Mouse (Mus musculus): ENCODE data around the gene Btbd17. TPM values are rescaled to one million over a fixed set of nuclear protein-coding genes. Genes with fewer than 3 reads are reported as not detected.

The Btbd17 gene
- total RNA-seq, 2 experiments from 2014 or later = not detected

DNA sequence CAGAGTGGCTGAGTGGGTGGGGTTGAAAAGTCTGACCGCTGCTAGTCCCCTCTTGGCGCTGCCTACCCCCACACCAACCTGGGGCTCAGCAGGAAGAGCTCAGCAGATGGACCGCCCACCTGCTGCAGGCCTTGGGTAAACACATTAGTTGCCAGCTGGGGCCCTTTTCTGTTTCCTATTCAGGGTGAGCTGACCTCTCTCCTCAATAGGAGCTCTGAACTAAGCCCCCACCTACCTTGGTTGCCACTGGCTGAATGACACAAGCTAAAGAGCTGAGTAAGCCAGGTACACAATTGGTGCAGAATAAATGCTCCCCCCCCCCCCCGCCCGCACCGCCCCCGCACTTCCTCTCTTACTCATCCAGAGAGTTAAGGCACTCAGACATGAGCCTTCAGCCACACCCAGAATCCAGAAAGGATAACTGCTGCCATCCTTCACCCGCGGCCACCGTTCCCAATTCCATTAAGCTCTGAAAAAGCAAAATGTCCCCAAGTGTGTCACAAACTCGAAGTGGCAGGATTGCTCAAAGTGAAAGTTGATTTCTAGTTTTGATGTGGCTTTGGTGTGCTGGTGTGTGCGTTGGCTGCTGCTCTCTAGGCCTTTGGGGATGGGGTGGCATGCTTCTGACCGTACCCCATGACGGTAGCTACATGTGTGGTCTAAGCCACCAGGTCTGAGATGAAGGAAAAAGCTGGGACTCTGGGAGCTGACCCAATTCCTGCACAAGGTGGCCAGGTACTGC, 12.1 kb upstream of the Btbd17 start:
- intact Hi-C loops (cut with DNase I) = no loop called here
- no peak for DNase-seq (ENCODE audit: low spot score)

DNA sequence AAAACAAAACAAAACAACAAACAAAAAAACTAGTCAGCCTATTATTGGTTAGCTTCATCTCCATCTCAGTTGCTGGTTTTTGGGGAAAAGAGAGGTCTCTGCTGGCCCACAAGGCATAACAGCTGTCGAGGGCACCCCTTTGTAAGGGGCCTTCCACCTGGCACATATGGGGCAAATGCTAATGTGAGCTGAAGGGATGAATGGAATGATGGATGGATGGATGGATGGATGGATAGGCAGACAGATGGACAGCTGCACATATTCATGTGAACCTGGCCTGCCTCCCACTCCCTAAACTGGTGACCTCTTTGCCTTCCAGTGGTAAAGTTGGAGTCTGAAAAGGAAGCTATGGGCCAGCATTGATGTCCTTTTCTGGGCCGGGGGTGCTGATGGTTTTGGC, 11.3 kb upstream of the Btbd17 start:
- intact Hi-C loops (cut with DNase I) = no loop called here
- no peak for DNase-seq (ENCODE audit: low spot score)

DNA sequence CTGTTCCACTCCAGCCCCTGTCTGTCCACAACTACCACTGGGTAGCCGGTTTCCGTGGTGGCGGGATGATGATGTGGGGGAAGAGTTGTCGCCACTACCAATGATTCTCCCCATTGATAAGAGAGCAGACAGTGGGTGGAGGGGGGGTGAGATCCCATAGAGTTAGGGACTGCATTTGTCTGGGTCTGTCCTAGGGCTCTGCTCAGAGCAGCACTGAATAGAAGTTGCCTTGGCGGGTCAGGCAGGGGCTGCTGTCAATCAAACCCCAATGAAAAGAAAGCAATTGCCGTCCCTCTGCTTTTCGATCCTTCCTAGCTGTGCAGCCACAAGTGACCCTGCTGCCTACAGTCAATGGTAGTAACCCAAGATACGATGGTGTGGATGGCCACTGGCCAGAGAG, 8.2 kb upstream of the Btbd17 start:
- intact Hi-C loops (cut with DNase I) = no loop called here

DNA sequence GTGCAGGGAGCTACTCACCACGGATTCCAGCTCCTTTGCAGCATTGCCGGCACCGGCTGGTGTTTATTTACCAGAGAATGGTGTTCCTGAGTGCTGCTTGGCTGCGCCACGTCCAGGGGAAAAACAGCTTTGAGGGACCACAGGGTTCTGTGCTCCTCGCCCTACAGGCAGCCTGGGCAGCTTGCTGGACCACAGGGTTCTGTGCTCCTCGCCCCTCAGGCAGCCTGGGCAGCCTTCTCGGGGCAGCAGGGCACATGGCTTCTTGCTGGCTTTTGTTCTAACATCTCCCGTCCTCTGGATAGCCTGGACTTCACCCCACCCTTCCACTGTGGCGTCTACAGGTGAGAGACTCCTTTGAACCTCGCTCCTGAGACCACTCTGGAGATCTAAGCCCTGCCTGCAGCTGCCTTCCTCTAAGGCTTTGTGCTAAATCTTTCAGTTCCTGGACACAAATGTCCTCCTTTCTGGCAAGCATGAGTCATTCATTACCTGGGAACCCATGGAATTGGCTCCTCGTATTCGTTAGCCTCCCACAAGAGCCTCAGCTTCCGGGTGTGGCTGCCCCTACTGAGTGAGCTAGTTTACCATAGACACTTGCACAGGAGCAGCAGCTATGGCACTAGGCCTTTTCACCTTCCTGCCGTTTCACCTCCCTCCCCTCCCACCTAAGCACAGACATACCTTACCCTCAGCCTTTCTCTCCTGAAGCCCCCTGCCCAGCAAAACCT, 7.0 kb upstream of the Btbd17 start:
- DNase-seq (ENCODE audit: low spot score) = no peak
- intact Hi-C loops (cut with DNase I) = no loop called here

More for the DNA sequence above, 8.2 kb upstream of the Btbd17 start:
- no peak for DNase-seq (ENCODE audit: low spot score)

DNA sequence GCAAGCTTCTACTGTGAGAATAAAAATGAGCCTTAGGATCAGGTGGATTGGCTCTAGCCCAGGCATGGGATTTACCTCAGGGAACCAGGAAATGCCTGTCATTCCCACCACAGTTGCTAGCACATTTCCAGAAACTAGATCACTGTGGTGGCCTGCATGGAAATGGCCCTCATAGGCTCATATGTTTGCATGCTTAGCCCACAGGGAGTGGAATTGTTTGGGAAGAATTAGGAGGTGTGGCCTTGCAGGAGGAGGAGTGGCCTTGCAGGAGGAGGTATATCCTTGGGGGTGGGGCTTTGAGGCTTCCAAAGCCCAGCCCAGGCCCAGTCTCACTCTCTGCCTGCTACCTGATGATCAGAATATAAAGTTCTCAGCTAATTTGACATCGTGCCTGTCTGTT, 6.2 kb upstream of the Btbd17 start:
- DNase-seq (ENCODE audit: low spot score) = no peak

DNA sequence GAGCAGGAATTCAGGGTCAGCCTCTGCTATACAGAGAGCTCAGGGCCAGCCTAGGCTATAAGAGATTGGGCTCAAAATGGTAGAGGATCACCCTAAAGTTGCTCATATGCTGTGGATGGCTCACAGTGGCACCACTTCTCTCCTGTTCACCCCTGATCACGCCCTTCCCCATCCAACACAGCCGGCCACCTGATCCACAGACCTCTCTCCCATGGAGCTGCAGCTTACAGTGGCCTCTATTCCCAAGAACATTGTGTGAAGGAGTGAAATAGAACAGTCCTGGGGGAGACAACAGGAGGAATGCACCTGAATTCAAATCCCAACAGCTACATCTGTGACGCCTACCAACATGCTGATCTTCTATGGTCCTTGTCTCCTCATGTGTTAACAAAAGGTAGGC, 2.9 kb upstream of the Btbd17 start, which contains the start of gene Gpr142:
TSS of gene Gpr142 (plus strand) at position 301 of the 400 bp plus-strand sequence.
- no peak for DNase-seq (ENCODE audit: low spot score)
- intact Hi-C loops (cut with DNase I) = no loop called here

More for the DNA sequence above, 6.2 kb upstream of the Btbd17 start:
- intact Hi-C loops (cut with DNase I) = no loop called here

DNA sequence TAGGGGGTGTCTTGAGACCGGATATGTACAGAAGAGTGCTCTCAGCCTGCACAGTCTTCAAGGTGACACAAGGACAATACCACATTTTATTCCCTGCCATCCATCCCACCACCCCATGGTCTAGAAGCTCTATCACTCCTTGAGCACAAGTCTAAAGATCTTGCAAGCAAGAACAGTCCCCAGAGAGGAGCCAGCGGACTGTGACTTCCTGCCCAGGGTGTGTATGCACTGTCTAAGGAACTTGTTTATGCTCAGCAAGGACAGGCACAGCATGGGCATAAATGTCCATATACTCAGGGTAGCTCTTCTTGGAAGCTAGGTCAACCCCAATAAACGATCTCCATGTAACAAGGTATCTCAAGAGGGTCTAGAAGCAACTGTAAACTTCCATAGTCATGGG, 2.2 kb upstream of the Btbd17 start:
- intact Hi-C loops (cut with DNase I) = no loop called here
- DNase-seq (ENCODE audit: low spot score) = no peak

DNA sequence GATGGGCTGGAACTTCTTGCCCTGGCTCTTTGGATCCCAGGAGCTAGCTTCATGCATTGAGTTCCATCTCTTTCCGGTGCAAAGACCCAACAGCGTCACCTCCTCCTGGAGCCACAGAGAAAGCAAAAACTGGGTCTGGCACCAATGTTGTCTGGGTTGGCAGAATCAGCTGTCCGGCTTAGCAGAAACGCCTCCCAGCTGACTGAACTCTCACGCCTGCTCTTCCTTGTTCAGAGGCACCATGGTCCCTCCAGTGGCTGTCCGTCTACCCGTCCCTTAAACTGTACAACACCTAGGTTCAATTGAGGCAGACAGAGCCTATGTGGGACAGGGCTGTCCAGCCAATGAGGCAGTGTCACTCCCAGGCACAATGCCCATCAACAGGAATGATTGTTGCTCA, 1.4 kb upstream of the Btbd17 start:
- intact Hi-C loops (cut with DNase I) = no loop called here
- DNase-seq (ENCODE audit: low spot score) = no peak

DNA sequence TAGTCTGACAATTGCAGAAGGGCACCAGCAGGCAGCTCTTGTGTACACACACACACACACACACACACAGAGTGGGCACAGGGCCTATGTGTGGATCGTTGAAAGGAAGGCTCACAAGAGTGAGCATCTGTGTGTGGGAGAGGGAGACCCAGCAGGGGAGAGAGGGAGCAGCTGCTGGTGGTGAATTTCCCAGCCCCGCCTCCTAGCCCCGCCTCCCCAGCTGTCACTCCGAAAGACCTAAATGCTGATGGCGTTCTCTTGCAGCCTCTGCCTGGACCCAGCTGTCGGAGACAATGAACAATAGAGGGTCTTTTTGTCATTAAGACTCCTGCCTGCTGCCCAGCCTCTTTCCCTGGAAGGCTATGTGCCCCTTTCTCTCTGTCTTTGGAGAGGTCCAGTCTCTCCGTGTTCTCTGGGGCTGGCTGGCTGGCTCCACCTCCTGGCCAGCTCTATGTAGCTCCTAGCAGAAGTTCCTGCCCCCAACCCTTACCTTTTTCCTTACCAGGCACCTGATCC, 456 bp downstream of the Btbd17 start:
- intact Hi-C loops (cut with DNase I) = no loop called here
- no peak for DNase-seq (ENCODE audit: low spot score)

DNA sequence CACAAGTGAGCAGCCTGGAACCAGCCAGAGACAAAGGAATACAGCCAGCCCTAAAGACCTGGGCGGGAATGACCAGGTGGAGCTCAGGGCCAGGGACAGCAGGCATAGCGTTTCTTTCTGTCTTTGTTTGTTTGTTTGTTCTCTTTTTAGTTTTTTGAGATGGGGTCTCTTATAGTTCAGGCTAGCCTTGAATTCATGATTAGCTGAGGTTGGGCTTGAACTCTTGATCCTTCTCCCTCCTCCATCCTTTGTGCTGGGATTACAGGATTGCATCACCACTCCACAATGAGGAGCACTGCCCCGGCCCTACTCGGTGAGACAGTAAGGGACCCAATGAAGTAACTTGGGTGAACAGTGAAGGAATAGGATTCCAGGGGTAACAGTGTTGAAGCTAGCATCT, 1.1 kb downstream of the Btbd17 start:
- no peak for DNase-seq (ENCODE audit: low spot score)
- intact Hi-C loops (cut with DNase I) = no loop called here

DNA sequence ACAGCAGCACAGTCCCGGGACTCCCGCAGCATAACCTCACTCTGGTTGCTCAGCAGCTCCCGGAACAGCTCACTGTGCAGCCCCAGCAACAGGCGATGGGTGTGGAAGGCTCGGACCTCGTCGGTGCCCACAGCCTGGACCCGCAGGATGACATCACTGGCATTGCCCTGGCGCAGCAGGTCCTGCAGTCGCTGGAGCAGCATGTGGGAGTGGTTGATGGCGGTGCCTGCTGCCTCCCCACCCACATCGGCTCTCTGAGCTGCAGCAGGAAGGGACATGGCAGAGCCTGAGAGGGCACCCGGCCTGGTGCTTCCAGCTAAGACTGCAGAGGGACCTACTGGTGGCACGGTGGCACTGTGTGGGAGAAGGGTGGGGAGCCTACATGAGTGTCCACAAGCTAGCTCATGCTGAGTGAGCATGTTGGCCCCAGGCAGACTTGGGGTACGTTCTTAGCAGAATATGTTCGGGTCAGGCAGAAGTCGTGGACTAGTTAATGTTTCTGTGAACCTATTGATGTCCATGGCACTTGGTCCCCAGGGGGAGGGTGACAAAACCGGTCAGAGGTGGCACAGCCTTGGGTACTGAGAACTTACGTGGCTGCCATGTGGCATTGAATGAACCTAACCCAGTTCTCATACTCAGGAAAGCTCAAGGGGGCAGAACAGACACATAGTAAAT, 1.7 kb downstream of the Btbd17 start:
- no peak for DNase-seq (ENCODE audit: low spot score)
- intact Hi-C loops (cut with DNase I) = no loop called here

DNA sequence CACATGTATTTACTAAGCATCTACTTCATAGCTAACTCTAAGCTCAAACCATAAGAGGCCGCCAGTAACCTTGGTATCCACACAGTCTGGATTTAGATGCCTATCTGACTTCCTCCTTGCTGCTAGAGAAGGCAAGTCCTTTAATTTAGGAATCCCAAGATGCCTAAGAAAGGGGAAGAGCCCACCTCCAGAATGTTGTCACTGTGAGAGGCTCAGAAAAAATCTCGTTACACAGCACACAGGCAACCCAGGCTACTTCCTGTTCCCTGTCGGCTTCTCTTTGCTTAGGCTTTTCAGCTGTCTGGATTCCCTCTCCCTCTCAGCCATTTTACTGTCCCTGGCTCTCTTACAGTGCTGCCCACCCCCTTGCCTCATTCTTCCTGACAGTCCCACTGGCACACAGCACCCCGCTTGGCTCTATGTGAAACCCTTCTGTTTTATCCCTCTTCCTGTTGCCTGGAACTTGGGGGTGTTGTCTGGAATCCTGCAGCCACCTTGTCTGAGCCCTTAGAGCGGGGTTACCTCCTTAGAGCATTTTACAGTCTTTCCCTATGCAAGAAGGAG, 2.7 kb downstream of the Btbd17 start:
- DNase-seq (ENCODE audit: low spot score) = no peak
- intact Hi-C loops (cut with DNase I) = no loop called here

DNA sequence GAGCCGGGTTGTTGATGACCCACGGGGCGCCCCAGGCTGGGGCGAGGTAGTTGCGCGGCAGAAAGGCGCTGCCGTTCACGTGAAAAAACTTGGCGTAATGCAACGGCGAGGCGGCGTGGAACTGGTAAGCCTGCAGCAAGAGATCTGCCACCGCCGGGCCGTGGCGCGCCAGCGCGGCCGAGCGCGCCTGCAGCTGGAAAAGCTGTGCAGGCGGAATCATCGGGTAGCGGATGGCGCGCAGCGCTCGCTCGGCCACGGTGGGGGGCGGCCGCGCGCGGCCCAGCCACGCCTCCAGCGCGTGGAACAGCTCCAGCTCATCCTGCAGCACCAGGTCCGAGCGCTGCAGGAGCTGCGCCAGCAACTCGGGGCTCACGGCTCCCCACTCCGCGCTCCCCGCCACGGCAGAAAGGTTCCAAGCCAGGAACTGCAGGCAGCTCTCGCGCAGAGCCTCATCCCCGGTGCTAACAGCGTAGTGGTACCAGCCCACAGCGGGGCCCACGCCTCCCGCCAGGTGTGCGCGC, 3.8 kb downstream of the Btbd17 start:
- DNase-seq (ENCODE audit: low spot score) = no peak
- intact Hi-C loops (cut with DNase I) = no loop called here

DNA sequence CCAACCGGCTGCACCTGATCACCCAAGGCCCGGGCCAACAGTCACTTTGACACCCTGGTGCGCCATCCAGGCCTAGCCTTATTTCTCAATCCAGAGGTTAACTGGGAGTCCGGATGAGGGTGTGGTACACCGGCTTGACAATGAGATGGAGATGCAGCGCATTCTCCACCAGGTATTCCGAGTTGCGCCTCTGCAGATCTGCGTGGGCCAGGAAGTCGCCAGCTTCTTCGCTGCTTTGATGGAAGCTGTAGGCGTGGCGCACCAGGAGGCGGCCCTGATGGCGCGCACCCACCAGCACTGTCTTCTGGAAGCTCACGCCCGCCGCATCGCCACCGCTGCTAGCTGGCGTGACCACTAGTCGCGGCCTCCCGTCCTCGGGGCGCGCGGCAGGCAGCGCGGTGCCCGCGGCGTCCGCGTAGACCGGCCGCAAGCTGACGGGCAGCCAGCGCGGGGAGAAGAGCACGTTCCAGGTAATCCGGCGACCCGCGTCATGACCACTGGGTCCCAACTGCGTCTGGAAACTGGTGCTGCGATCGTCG, 4.3 kb downstream of the Btbd17 start:
- intact Hi-C loops (cut with DNase I) = no loop called here
- no peak for DNase-seq (ENCODE audit: low spot score)

DNA sequence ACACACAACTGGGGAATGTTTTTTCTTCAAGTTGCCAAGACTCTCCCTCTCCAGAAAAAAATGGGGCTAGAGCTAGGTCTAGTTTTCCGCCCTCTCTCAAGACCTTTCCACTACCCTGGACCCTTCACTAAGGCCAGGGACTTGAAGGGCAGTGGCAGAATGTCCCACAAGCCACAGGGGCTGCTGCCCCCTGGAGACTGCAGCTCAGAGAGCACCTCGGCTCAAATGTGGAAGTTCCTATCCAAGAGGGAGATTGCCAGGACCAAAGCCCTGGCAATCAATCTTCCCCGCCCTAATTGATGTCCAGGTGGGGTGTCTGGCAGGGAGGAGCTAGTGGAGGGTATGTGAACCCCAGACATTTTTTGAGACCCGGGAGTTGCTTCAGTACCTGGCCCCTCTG, 4.9 kb downstream of the Btbd17 start:
- intact Hi-C loops (cut with DNase I) = no loop called here
- DNase-seq (ENCODE audit: low spot score) = no peak

DNA sequence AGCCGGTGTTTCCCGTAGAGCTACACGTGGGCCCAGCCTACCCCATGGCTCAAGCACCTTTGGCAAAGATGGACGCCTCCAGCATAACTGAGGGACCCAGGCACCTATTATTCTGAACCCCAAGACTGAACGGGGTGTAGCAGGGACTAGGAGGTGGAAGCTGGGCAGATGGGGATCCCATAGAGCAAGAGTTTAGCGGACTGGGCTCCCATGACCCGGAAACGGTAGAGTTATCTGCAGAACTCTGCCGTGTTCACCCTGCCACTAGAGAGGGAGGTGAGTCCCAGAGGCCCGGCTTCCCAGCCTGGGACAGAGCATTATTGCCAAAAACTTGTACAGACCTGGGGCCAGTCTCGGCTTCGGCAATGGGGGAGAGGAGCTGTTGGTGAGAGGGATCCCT, 5.6 kb downstream of the Btbd17 start:
- no peak for DNase-seq (ENCODE audit: low spot score)
- intact Hi-C loops (cut with DNase I) = no loop called here

DNA sequence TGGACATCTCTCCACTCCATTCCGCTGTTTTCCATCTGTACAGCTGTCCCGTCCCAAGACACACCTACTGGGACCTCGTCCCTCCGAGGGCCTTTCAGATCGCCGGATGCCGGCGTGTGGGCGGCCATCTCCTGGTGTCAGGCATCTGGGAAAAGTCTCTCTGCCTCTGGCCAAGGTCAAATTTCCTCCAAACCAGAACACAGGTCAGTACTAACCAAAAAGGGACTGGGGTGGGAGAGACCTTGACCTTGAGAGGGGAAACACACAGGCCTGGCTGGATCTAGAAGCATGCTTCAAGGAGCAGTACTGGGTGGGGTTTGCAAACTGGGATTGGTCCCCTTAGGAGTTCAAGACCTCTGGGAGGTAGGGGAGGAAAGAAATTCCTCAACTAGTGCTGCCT, 6.0 kb downstream of the Btbd17 start:
- no peak for DNase-seq (ENCODE audit: low spot score)
- intact Hi-C loops (cut with DNase I) = loop anchor here (1.0 kb wide), 1 partner anchor 44 kb away; no protein-coding TSS in a partner anchor

DNA sequence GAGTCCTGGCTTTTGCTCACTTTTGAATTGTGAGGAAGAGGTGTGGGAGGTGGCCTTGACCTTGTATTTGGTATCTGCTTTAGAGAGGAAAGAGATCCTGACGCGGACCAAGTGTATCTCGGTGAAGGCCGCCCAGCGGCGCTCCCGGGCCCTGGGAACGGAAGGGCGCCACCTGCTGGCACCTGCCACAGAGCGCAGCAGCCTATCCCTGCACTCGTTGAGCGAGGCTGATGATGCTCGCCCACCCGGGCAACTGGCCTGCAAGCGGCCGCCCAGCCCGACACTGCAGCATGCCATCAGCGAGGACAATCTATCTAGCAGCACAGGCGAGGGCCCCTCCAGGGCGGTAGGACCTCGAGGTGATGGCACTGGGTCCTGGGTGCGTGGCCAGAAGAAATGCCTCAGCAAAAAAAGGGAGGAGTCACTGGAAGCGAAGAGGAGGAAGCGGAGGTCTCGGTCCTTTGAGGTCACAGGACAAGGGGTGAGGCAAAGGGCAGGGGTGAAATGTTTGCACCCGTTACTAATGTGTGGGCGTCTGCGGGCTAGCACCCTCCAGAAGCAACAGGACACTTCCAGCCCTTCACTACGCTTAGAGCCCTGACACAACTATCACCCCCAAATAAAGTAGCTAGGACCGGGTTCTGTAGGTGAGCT, 6.6 kb downstream of the Btbd17 start:
- peak; percentile 54 for DNase-seq (ENCODE audit: low spot score)
- intact Hi-C loops (cut with DNase I) = loop anchor here (1.0 kb wide), 1 partner anchor 44 kb away; no protein-coding TSS in a partner anchor

DNA sequence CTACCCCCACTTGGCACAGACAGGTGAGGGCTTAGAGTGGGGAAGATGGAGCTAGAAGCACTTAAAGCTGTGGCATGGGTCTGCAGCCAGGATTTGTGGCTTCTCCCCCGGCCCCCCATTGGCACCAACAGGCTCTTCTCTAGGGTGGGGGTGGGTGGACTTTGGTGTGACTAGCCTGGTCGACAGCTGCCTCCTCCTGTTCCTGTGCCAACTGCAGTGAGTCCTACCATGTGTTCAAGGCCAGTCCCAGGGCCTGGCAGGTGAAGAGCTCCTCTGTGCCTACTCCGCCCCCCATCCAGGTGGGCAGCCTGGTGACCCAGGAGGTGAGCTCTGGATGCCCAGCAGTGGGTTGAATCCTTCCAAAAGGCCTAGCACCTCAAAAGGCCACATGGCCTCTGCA, 8.1 kb downstream of the Btbd17 start:
- intact Hi-C loops (cut with DNase I) = no loop called here

More for the DNA sequence above, 8.1 kb downstream of the Btbd17 start:
- DNase-seq (ENCODE audit: low spot score) = no peak
